Mouse (Mus musculus) brain, embryonic 14.5 days (tissue): ENCODE measurements around the gene Ascc1.

Experiments
- CTCF ChIP-seq: fragments of 200-500 bp; IDR thresholded peaks from 2 replicates; pipeline ENCODE4 v1.5.1; 2012; ENCODE audit warnings: inconsistent platforms, mild to moderate bottlenecking, moderate library complexity, borderline replicate concordance; ENCODE audit not compliant: insufficient read depth, insufficient read length; ENCODE audit errors: extremely low read depth
- POLR2A ChIP-seq: fragments of 200-500 bp; IDR thresholded peaks from 2 replicates; pipeline ENCODE4 v1.6.1; 2012; ENCODE audit warnings: mild to moderate bottlenecking, inconsistent platforms, borderline replicate concordance; ENCODE audit not compliant: poor library complexity, insufficient read depth, insufficient read length, severe bottlenecking; ENCODE audit errors: extremely low read depth

DNA sequence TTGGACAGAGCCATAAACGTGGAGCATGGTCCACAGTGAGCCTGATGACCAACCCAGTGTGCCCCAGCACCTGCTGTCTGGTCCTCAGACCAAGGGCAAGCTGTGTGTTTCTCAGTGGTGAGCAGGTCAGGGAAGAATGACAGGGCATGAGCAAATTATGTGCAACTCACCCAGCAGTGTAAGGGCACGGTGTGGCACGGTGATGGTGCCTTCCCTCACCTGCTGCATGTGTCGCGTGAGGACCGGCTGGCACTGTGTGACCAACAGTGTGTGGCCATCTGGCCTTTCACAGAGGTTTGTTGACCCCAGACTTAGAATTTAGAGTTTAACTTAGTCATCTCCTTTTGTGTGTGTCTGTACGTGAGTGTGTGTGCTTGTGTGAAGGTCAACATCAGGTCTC is 74.6 kb downstream of the Ascc1 start:
- TF ChIP-seq CTCF: no peak
- TF ChIP-seq POLR2A: no peak
